Mouse (Mus musculus): ENCODE results near the gene Gsdma3.

GRCm38 (mm10) chr11:98630646-98631045, 4.5 kb downstream of the Gsdma3 start:
- TF ChIP-seq POLR2A (IDR thresholded peaks at IDR 0.05; ENCODE audit: insufficient read length, low read depth), result no peak
- no peak for TF ChIP-seq POLR2AphosphoS2 (IDR thresholded peaks at IDR 0.05; ENCODE audit: insufficient read length, low read depth)
- TF ChIP-seq MYOD1 (IDR thresholded peaks at IDR 0.05; ENCODE audit: control insufficient read depth in 1 of 3, insufficient read length in 2 of 3, low read depth in 2 of 3), result no peak
- no peak for TF ChIP-seq MAX (IDR thresholded peaks at IDR 0.05; ENCODE audit: low read depth)
- no peak for TF ChIP-seq TCF12 (IDR thresholded peaks at IDR 0.05; ENCODE audit: insufficient read depth, poor library complexity, severe bottlenecking)
- no peak for TF ChIP-seq E2F4 (IDR thresholded peaks at IDR 0.05; ENCODE audit: insufficient read depth)
- TF ChIP-seq MYOG (IDR thresholded peaks at IDR 0.05; ENCODE audit: control insufficient read depth in 1 of 3, insufficient read depth in 1 of 3, insufficient read length in 2 of 3, low read depth in 2 of 3), result no peak
- no peak for TF ChIP-seq REST (IDR thresholded peaks at IDR 0.05; ENCODE audit: insufficient read depth, insufficient read length)
- TF ChIP-seq USF1 (IDR thresholded peaks at IDR 0.05; ENCODE audit: low read depth), result no peak
- no peak for TF ChIP-seq CEBPB (IDR thresholded peaks at IDR 0.05; ENCODE audit: insufficient read depth, poor library complexity, severe bottlenecking)
- no peak for TF ChIP-seq TCF3 (IDR thresholded peaks at IDR 0.05; ENCODE audit: insufficient read length, low read depth)
- no peak for TF ChIP-seq SRF (IDR thresholded peaks at IDR 0.05; ENCODE audit: control insufficient read depth, insufficient read length, low read depth)

All from myocyte (in vitro differentiated cells).